Mouse (Mus musculus): Measurements from ENCODE around the gene Nfam1. TPM values are rescaled to one million over a fixed set of nuclear protein-coding genes. Genes with fewer than 3 reads are reported as not detected.

The Nfam1 gene
- 2.4 TPM for polyA plus RNA-seq (2015; fragmentation: Illumina TruSeq; extraction: RNeasy Lipid Tissue Mini Kit (QIAGEN cat#74804); ENCODE audit: low read depth, low replicate concordance)

GRCm38 (mm10) chr15:83032981-83033541, at the start of gene Nfam1:
Gene Nfam1 (minus strand): TSS chr15:83033306.

GRCm38 (mm10) chr15:82987732-82988112, 45.4 kb downstream of the Nfam1 start, which contains the start of gene Tcf20:
Gene Tcf20 (minus strand): TSS chr15:82987872.

Other genes with a start within 250 kb of the Nfam1 start
- gene Cyp2d26, start 239.0 kb downstream of the Nfam1 start, polyA plus RNA-seq (2015; fragmentation: Illumina TruSeq; extraction: RNeasy Lipid Tissue Mini Kit (QIAGEN cat#74804); ENCODE audit: low read depth, low replicate concordance) = not detected
- gene Tcf20, start 45.4 kb downstream of the Nfam1 start, polyA plus RNA-seq (2015; fragmentation: Illumina TruSeq; extraction: RNeasy Lipid Tissue Mini Kit (QIAGEN cat#74804); ENCODE audit: low read depth, low replicate concordance) = 35.7 TPM
- 12.6 TPM for gene Serhl, start 56.2 kb upstream of the Nfam1 start, polyA plus RNA-seq (2015; fragmentation: Illumina TruSeq; extraction: RNeasy Lipid Tissue Mini Kit (QIAGEN cat#74804); ENCODE audit: low read depth, low replicate concordance)
- gene Rrp7a, start 89.5 kb upstream of the Nfam1 start, polyA plus RNA-seq (2015; fragmentation: Illumina TruSeq; extraction: RNeasy Lipid Tissue Mini Kit (QIAGEN cat#74804); ENCODE audit: low read depth, low replicate concordance) = 106 TPM
- gene Poldip3, start 116.1 kb upstream of the Nfam1 start, polyA plus RNA-seq (2015; fragmentation: Illumina TruSeq; extraction: RNeasy Lipid Tissue Mini Kit (QIAGEN cat#74804); ENCODE audit: low read depth, low replicate concordance) = 49.8 TPM
- gene Cyb5r3, start 139.3 kb upstream of the Nfam1 start, polyA plus RNA-seq (2015; fragmentation: Illumina TruSeq; extraction: RNeasy Lipid Tissue Mini Kit (QIAGEN cat#74804); ENCODE audit: low read depth, low replicate concordance) = 57.7 TPM
- 2.5 TPM for gene A4galt, start 218.5 kb upstream of the Nfam1 start, polyA plus RNA-seq (2015; fragmentation: Illumina TruSeq; extraction: RNeasy Lipid Tissue Mini Kit (QIAGEN cat#74804); ENCODE audit: low read depth, low replicate concordance)